Mouse (Mus musculus) forelimb bud, embryonic 11.5 days (tissue): Measurements from ENCODE around the gene Olfr323.

Experiments
- DNase-seq: peaks from one replicate; pipeline ENCODE4 v3.0.0-alpha.2; 2012; ENCODE audit warnings: low read depth, low spot score

The Olfr323 gene

GRCm38 (mm10) chr11:58630401-58630800, at the start of gene Olfr323:
Gene Olfr323, minus strand, starts transcription at chr11:58630501.
- no peak for DNase-seq

GRCm38 (mm10) chr11:58671825-58672224, 41.5 kb upstream of the Olfr323 start:
- DNase-seq, result no peak

DNA sequence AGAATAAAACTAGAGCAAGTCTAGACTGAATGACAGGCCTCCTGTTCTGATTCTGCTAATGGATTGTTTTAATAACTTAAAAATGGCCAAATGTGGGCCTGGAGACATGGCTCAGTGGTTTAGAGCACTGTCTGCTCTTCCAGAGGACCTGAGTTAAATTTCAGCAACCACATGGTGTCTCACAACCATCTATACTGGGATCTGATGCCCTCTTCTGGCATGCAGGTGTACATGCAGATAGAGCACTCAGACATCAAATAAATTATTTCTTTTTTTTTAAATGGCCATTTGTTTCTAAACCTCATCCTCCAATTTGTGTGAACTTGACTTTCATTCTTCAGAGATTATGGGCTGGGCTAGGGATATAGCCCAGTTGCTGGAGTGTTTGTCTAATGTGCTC, 39.0 kb upstream of the Olfr323 start:
- DNase-seq, result no peak

- no peak for DNase-seq
Observed at GRCm38 (mm10) chr11:58658596-58658995, 28.3 kb upstream of the Olfr323 start, which contains the start of gene Olfr322. Gene Olfr322, plus strand, starts transcription at chr11:58658782.

DNA sequence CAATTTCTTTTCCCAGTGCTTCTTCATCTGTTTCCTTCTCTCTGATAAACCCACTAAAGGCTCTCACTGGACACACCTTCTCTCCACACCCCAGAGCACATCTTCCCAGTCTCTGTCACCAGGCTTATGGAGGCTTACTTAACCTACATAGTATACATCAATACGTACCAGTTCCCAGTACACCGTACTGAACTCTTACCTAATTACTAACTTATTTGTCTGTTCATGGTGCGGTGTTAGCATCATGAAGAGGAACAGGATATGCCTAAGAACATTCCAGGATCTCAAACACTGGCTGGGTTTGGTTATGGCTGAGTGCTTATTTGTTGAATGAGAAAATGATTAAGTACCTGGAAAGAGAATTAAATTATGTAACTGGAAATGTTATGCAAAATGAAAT, 24.9 kb upstream of the Olfr323 start:
- no peak for DNase-seq

GRCm38 (mm10) chr11:58643350-58643749, 13.0 kb upstream of the Olfr323 start:
- peak; percentile 21 for DNase-seq

GRCm38 (mm10) chr11:58641638-58642358, 11.5 kb upstream of the Olfr323 start:
- DNase-seq, result no peak

GRCm38 (mm10) chr11:58641057-58641456, 10.8 kb upstream of the Olfr323 start:
- no peak for DNase-seq

GRCm38 (mm10) chr11:58640272-58640867, 10.1 kb upstream of the Olfr323 start, which contains the start of gene Trim58:
Gene Trim58, plus strand, starts transcription at chr11:58640465.
- peak; percentile 17 for DNase-seq

DNA sequence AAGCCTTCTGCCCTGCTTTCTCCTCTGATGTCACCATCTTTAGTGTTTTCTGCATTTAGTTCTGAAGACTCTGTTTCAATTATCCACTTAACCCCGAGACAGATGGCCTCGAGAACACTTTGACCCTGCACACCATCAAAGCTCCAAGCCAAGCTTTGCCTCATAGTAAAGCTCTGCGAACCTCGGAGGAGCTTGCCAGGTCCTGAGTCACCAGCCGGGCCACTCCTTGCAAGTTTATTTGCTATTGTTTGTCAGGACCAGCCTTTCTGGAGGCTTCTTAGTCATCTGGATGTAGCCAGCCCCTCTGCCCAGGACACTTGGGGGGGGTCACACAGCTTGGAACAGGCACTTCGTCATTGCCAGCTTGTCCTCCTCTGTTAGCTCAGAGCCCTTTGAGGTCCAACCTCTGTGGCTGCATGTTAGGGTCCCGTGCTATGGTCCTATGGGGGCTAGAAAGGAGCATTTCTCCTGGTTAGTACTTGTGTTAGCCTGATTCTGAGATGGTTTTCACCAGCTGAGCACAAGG, 7.9 kb upstream of the Olfr323 start:
- DNase-seq, result no peak

GRCm38 (mm10) chr11:58636376-58636977, 6.2 kb upstream of the Olfr323 start:
- DNase-seq, result peak; percentile 63

GRCm38 (mm10) chr11:58634878-58635277, 4.6 kb upstream of the Olfr323 start:
- DNase-seq, result no peak

- no peak for DNase-seq
Observed at GRCm38 (mm10) chr11:58626146-58626545, 4.2 kb downstream of the Olfr323 start.

- no peak for DNase-seq
Observed at GRCm38 (mm10) chr11:58618793-58619192, 11.5 kb downstream of the Olfr323 start.

GRCm38 (mm10) chr11:58618369-58618768, 11.9 kb downstream of the Olfr323 start:
- DNase-seq, result no peak

DNA sequence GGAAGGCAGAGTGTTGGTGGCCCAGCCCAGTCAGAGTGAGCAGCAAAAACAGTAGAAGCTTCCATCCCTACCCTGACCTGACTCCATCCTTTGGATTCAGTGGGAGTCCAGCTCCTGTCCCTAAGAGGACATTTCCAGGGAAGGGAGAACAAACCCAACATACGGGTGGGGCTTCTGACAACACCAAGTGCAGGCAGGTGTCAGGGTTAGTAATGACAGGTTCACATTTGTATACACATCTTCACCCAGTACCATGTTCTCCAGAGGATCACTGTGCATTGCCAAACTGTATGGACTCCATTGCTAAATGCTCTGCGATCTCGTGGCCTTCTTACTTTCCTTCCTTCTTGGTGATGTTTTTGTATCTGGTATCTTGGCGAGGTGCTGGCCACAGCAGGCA, 14.3 kb downstream of the Olfr323 start, which contains the start of gene 2210407C18Rik:
2210407C18Rik (minus strand) TSS at position 101 of the 400 bp plus-strand sequence.
- no peak for DNase-seq

DNA sequence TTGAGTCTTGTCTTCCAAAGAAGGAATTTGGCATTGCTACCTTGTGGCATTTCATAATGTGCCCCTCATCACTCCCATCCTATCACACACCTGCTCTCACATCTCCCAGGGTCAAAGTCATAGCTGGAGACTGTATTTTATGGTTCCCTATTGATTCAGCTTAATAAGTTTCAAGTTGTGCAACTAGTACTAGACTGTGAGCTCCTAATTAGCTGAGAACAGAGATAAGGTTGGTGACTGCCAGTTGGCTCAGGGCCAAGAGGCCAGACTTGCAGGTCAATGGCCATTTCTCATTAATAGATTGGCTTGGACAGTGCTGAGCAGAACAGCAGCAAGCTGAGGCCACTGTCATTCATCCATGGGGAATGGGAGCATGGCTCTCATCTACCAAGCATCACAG, 15.8 kb downstream of the Olfr323 start:
- no peak for DNase-seq

DNA sequence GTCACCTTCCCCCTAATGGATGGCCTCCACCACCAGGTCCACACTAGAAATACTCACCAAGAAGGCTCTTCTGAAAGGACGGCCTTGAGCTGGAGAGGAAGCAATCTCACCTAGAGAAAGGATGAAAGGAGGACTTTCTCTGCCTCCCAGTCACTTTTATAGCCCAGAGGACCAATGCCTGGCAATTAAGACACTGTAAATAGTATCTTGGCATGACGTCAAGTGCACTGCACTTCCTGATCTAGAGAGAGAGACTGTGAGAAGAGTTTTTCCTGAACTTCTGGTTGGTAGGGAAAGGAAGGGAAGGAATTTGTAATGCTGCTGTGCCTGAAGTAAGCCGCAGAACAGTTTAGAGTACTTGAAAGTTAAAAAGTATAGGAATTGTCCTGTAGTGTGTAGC, 16.9 kb downstream of the Olfr323 start:
- DNase-seq, result no peak

DNA sequence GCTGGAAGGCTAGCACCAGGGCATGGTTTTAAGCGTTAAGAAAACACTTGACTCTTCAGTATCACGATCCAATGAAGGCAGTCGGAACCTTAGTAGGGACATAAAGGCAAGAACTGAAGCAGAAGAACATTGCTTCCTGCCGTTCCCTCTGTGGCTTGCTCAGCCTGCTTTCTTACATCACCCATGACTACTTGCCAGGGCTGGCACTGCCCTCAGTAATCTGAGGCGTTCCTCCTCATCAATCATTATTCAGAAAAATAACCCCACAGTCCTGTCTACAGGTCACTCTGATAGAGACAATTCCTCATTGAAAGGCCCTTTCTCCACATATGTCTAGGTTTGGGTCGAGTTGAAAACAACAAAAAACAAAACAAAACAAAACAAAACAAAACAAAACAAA, 23.3 kb downstream of the Olfr323 start:
- no peak for DNase-seq

DNA sequence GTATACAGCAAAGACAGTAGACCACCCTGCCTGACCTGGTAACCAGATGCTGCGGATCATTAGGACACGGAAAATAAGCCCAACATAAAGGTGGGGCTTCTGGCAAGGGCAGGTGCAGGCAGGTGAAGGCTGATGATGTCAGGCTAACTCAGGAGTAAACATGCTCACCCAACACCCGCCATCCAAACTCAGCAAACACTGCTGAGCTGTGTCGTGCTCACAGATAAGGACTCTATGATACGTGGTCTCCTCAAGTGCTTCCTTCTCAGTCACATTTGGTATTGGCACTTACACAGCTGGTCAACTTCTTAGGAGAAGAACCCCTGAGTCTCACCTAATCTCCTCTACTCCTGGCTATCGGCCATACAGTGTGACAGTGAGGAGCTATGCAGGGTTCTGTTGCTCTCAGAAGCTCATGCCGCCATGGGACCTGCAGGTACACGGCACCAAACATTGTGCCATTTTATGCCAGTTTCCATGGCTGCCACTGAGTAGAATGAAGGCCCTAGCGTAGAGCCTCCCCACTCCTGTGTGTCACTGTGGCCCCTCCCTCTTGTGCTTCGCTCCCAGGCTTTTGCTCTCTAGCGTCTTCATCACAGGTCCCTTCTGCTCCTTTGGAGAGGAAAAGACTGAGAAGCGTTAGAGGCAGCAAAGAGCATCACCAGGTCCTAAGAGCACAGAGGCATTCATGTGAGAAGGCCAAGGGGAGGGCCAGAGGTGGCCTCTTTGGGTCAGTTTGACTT, 24.0 kb downstream of the Olfr323 start:
- DNase-seq, result no peak

- no peak for DNase-seq
Observed at GRCm38 (mm10) chr11:58605228-58605627, 25.1 kb downstream of the Olfr323 start.

DNA sequence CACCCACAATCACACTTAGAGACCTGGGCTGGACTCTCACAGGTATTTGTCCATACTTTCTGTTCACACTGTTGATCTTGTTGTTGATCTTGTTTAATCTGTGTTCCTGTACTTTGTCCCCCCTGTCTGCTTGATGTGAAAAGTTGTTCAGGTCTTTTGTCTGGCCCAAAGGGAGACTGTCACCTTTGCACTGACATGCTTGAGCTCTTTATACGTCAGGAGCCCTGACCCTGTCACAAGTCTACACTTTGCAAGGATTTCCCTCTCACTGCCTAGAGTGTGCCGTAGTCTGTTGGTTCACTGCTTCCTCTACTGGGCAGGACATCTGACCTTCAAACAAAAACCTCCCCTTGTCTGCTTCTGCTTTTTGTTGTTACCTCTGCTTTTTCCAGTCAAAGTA, 25.6 kb downstream of the Olfr323 start:
- no peak for DNase-seq
